Mouse (Mus musculus): ENCODE measurements around the gene Myof.

The Myof gene

DNA sequence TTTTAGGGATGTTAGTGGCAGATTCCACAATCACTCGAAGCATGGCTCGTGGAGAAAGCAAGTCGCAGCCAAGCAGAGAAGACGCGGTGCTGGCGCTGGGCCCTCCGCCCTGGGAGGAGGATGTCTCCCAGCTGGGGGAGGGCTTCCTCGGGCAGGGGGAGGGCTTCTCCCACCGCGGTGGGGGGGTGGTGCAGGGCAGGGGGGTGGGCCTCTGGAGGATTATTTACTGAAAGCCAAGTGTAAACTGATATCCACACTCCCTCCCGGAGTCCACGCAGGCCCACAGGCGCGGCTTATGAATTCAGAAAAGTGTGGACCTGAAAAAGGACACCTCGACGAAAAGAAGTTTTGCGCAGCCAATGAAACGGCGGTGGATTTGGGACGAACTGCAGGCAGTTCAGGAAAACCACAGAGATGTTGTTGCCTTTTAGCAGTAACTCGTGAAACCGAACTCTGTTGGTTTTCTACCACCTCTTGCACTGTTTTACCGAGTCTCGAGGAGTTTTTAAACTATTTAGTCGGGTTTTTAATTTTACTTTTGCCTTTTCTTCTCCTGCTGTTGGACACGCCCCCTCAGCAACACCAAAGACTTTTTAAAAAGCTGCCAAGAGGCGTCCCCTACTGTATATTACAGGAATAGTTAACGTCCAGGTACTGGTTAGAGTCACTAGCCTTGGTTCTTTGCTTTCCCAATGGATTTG, at the start of gene Myof:
Gene Myof, minus strand, starts transcription at position 297 of the 701 bp plus-strand sequence.
- DNase-seq (ENCODE audit: low spot score): peak; percentile 69

DNA sequence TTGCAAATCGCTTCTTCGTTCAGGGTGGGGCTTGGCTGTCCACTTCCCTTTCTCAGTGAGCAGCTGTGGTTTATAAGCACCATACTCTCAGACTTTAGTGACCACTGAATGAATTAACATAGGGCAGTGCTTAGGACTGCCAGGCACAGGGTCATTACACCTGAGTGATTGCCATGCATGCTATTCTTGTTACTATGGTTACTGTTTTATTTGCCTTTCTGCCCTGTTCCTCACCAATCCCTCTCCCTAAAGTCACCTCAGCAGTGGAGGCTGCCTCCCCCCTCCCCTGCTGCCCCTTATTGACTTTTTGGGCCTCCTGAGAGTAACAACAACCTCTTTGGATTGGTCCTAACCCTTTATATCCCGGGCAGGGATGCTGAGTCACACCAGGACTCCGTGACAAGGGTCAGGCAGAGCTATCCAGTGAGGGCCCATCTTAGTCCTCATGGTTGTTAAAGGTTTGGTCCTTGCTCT, 48.2 kb upstream of the Myof start:
- DNase-seq (ENCODE audit: low spot score): peak; percentile 3

DNA sequence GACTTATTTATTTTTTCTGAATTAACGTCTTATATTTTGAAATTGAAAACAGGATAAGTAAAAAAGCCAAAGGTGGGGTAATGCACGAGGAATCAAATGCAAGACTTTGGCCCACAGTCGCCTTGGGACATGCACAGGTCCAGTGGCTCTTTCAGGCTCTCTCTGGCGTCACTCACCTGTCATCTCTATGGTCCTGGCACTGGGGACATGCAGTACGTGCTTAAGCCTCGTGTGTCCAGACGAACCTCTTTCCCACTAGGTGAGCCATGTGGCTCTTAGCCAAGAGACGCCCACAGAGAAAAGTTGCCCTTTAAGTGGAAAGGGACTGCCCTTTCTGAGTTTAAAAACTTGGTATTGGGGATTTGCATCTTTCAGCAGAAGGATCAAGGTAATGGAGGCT, 46.0 kb upstream of the Myof start:
- no peak for DNase-seq (ENCODE audit: low spot score)

DNA sequence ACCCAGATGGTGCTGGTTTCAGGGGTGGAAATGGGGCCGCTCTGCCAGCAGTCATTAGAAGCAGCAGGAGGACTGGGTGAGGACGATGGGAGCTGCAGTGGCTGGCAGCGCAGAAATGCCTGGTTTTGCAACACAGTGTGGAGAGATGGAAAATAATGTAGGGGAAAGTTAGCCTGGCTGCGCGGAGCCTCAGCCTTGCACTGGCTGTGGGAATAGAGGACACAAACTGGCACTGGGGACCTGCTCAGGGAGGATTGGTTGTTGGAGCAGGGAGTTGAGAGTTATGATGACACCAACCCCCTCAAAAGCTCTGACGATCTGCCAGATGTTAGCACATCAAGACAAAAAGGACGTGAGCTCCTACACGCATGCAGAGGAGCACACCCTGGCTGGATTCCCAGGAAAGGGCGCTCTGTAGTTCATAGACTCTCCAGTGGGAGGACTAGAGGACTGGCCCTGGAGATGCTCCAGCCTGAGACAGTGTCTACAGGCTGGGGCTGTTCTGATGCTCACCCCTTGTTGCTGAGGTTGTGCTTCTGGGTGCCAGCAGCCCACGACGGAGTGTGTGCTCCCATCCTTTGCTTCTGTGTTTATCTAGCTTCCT, 43.7 kb upstream of the Myof start:
- DNase-seq (ENCODE audit: low spot score): peak; percentile 48

DNA sequence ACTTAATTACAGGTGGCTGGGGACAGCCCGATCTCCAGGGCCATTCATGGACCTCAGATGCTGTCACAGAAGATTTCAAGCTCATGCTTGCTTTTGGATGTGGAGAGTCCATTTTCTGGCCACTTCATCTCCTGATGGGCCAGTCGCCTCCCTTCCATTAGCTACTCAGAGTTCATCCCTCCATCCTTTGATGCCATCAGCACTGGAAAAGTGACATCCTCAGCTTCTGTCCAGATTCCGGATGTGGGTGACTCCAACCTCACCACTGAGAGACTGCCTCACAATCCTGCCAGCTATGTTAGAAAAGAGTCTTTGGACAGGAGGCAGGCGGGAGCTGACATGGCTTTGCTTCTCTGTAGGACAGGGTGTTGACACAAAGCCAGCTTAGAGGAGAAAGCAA, 42.5 kb upstream of the Myof start:
- no peak for DNase-seq (ENCODE audit: low spot score)

DNA sequence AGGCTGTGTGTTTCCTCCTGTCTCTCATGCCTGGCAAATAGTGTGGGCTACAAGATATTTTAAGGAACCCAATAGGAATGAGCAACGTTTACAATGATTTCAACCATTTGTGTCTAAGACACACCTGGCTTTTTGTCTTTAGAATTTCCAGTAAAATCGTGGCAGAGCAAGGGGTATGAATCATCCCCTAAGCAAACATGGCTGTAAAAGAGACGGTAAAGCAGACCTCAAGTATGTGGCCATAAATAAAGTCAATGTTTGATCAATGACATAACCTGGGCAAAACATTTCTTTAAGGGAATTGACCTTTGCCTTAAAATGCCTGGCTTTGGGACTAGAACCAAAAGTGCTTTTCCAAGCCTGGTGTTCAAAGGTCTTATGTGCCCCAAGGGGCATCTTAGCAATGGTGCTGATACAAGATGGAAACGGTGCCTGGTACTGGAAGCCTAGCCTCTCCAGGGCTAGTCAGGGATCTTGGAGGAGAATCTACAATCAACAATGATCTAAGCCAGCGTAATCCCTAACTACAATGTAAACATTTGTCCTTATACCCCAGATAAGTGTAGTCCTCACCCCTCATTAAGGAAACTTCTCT, 39.7 kb upstream of the Myof start:
- no peak for DNase-seq (ENCODE audit: low spot score)

DNA sequence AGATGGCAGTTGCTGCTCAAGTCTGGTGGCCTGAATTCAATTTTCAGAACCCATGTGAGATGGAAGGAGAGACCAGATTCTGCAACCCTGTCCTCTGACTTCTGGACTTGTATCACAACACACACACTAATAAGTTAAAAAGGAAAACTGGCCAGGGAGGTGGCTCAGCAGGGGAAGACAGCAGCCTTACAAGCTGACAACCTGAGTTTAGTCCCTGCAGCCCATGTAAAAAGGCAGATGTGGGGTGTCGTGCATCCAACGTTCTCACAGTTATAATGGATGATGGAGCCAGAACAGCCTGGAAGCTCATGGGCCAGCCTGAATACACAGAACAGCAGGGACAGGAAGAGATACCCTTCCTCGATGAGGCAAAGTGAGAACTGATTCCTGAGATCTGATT, 38.0 kb upstream of the Myof start:
- no peak for DNase-seq (ENCODE audit: low spot score)

DNA sequence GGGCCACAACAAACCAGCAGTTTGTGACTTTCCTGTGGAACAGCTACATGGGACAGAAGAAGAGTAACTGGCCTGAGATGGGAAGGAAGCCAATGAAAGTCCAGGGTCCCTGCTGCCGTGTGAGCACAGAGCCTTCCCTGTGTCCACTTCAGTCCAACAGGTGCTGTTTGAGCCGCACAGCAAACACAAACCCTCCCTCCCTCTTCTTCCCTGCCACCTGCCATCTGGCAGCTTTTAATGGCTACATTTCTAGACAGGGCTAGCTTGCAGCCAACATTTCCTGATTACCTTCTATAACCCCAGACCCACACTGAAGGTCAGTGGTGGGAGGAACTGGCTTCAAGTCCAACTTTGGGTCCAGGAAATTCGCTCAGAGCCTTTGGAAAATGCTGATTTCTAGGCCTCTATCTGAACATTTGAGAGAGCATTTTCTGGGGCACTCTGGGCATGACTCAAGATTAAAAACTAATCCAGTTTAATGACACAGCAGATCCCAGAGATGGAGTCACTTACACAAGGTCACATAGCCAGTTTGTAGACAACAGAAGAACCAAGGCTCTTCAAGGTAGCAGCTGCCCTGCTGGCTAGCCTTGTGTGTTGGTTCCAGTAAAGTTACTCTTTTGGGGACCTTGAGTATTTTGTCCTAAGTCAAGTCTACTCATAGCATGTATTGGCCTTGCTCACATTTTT, 34.6 kb upstream of the Myof start:
- DNase-seq (ENCODE audit: low spot score): no peak

DNA sequence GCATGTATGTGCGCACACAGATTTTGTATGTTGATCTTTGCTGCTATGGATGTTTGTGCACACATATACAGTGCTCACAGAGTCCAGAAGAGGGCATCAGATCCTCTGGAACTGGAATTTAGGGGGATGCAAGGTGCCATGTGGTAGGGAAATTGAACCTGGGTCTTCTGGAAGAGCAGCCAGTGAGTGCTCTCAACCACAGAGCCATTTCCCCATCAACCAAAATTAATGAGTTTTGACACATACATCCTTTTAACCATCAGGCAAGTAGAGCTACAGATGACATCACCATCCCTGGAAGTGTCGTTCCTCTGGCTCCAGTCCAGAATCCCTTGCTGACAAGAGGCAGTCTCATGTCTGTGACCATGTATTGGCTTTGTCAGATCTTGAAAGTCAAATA, 32.9 kb upstream of the Myof start:
- DNase-seq (ENCODE audit: low spot score): peak; percentile 42

DNA sequence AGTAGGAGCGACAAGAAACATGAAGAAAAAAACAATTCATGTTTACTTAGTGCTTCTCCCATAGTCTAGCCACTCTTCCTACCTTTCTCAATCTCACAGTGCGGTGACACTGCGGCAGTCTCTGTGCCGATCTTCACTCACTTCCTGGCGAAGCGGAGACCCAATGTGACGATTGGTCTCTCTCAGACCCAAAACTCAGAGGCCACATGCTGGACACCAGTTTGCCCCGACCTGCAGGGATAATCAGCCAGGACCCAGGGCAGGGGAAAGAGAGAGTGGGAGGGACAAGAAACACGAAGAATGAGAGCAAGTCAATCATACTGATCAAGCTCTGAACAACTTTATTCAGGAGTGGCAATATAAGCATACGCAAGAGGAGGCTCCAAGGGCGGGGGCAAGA, 31.7 kb upstream of the Myof start:
- DNase-seq (ENCODE audit: low spot score): no peak

DNA sequence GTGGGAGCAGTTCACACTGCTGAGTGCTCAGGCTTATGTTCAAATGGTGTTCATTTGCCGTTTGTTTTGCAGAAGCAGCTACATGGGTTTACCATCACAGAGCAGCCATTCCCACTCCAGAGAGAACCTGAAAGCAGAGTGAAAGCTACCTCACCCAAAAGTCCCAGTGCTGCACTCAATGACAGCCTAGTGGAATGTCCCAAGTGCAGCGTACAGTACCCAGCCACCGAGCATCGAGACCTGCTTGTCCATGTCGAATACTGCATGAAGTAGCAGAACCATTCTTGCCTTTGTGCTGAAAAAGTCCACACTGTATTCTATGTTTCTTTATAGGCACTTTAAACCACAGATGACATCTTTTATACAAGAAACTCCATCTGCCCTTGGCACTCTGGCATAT, 29.8 kb upstream of the Myof start:
- no peak for DNase-seq (ENCODE audit: low spot score)

DNA sequence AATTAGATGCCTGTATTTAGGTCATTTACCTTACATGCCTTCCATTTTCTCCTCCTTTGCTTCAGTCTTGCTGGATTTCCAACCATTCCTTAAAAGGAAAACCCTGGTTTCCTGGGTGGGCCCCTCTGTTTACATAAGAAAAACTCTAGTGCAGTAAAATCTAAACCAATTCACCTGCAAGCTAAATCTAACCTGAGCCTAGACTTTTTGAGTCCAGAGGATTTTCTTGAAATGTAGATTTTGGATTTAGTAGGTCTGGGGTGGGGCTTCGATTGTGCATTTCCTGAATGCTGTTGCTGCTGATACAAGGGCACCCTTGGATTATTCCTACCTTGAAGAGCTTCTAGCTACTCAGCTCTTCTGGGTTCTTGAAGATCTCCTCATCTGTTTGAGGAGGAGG, 20.7 kb upstream of the Myof start:
- DNase-seq (ENCODE audit: low spot score): no peak

DNA sequence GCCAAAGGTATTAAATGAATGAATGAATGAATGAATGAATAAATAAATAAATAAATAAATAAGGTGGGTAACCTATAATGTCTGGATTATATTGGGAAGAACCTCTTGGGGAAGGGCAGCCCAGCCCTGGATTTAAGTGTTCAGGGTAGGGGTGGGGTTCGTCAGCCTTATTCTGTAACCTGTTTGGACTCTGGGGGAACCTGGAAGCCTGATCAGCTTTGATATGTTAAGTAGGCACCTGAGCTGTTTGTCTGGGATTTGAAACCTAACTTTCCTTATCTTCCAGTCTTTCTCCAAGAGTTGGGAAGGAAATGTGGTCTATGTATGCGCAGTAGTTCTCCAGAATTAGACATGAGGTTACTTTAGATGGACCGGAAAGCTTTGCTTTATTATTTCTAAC, 19.8 kb upstream of the Myof start:
- DNase-seq (ENCODE audit: low spot score): no peak

DNA sequence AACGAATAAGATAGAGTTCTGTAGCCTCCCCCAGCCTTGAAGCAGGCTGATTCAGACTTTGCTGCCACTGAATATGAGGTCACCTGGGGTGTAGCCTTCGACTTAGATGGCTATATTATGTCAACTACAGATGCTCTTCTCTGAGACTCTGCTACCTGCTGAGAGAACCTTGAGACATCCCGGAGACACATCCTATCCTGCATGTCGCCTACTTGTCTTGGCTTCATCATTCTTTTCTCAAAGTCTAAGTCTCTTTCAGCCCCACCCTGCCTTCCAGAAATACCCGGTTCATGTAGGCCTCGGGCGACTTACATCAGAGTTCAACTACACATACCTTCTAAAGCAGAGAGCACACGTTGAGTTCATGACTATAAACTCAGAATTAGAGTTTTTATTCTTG, 13.6 kb upstream of the Myof start:
- no peak for DNase-seq (ENCODE audit: low spot score)

DNA sequence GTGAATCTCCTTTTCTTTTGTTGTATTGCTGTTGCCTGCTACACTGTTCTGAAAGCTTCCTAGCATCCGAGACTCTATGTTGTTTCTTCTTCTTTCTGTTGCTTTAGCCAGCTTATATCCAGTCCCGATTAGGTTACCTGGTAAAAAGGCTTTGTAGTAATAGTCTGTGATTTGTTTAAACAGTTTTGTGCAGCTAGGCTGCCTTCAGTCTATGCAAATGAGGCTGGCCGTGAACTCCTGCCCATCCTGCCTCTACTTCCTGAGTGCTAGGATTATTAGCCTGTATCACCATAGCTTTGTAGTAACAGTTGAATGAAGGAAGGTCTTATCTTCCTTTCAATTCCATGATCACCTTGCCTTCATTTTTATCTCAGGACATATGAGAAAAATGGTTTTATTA, 12.9 kb upstream of the Myof start:
- DNase-seq (ENCODE audit: low spot score): no peak

DNA sequence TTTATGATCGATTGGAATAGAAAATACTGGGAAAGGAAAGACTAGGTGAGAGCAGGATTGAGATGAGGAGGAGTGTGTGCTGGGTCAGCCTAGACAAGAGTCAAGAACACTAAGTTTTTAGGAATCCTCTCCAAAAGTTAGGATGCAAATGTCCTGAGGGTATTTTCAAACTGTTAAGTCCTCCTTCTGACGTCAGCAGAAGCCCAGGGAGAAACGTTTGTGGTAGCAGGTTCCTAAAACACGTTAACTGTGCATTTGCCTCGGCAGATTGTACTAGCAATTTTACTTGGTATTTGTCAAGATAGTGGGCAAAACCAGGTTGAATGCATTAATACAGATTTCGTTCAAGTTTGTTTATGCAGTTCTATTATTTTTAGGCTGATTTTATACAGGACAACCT, 12.4 kb upstream of the Myof start:
- peak; percentile 42 for DNase-seq (ENCODE audit: low spot score)

DNA sequence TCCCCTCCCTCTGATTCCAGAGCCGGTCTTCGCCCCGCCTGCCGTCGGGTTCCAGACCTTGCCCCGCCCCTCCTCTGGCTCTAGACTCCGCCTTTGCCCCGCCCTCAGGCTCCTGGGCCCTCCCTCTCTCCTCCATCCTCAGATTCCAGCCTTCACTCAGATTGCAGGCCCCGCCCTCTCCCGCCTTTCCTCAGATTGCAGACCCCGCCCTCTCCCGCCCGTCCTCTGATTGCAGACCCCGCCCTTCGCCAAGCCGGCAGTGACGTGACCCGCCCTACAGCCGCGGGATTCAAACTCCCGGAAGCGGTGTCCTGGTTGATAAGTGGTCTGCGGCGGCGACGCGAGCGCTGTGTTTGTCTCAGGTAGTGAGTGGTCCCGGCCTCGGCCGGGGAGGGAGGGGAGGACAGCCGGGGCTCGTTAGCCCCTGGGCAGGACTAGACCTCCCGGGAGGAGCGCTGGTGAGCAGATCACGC, 11.4 kb upstream of the Myof start, which contains the start of gene Cep55:
Gene Cep55, plus strand, starts transcription at position 292 of the 473 bp plus-strand sequence.
- peak; percentile 100 for DNase-seq (ENCODE audit: low spot score)

DNA sequence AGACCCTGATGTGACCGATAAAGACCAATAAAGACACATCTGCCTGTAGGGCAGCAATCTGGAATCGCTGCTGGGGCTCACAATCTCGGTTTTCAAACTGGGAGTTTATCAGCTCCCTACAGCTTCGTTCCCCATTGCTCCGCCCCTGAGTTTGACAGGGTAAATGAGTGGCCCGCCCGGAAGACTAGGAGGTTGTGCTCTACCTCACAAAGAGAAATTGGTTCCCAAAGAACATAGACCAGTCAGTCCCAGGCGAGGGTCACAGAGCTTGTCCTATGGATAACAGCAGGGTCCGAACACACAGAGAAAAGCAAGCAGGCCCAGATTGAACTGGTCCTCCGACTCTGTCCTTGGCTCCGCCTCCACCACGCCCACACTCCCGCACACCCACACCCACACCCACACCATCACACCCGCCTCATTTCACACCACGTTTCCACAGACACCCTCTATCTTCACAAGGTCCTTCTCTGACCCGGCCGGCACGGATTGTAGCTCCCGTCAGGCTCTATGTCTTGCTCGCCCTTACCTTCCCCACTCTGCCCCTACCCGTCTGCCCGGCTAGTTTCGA, 10.9 kb upstream of the Myof start:
- DNase-seq (ENCODE audit: low spot score): peak; percentile 84

DNA sequence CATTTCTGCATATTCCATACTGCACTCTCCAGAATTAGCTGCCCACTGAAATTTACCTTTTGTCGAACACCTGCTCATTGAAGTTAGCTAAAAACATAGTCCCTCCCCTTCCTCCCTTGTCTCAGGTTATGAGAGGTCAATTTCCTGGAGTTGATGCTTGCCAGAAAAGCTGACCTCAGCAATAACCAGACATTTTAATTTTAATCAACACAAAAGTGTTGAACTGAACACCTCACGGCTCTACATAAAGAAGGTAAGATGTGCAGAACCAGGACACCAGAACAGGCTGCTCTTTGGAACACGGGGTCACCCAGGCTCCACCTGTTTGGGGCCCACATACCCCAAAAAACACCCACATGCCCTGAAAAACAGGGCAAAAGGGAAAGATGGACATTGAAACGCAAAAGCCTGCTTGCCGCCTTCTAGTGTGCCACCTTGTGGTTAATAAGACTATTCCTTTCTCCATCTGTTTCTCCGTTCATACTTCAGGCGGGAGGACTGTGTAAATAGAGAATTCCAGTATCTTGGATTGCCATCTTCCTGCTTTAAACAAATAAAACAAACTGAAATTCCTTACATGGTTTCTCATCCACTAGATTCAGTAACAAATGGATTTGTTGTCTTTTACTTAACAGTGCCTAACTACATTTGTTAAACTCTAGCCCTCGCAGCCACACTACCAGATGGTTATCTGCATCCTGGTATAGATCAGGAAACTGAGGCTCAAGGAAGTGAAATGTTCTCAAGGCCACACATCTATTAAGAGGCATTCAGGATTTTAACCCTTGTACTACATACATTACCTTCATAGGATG, 10.1 kb upstream of the Myof start:
- DNase-seq (ENCODE audit: low spot score): peak; percentile 78

DNA sequence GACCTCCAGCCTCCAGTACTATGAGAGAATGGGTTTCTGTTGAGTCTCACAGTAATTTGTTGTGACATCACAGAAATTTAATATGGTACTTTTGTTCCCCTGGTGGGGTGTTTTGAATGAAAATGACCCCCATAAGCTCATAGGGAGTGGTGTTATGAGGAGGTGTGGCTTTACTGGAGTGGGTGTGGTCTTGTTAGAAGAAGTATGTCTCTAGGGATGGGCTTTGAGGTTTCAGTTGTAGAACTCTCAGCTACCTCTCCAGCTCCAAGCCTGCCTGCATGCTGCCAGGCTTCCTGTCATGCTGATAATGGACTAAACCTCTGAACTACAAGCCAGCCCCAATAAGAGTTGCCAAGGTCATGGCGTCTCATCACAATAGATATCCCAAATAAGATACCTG, 6.3 kb upstream of the Myof start:
- no peak for DNase-seq (ENCODE audit: low spot score)

DNA sequence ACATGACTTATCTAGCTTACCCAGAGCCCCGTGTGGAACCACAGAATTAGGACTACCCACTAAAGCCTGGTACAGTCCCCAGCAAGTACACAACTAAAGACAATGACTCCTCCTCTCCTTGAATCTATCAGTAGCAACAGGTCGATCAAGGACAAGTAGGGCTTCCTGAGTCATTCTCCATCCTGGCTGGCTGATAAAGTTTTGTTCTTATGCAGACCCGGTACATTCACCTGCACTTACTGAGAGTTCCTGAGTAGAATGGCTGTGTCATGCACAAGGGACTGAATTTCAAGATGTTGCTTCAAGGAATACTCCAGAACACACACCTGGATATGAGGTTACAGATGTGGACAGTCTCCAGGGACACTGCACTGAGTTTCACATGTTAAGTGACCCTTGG, 1.8 kb upstream of the Myof start:
- DNase-seq (ENCODE audit: low spot score): no peak
